ENCODE assay signal across 19 mouse cellular contexts in genomic region chr8:127449066-127449840, GRCm38 (mm10).
A peak's percentile ranks its signal among the peaks of the same experiment; 100 is the strongest.
DNase-seq lines count a peak whose midpoint lies in the region.
"Had no signal": no experiment of that assay in that cellular context is flagged by ENCODE, and none has a peak within 500 bp of the region (broad histone marks: within the 10 kb centered on the region; RNA-seq: fewer than 3 reads in every experiment).

No protein-coding gene starts in this region.

- 77% methylated on average over 6 of the region's 6 CpGs for WGBS in large intestine, adult 2 months

- peak; percentile 2 for DNase-seq in adrenal gland, adult 2 months
- DNase-seq in adrenal gland, adult 8-10 months: no peak
- peak; percentile 18 for DNase-seq in gastrocnemius, postnatal 25 days
- no peak for DNase-seq in gastrocnemius, postnatal 4 days (ENCODE audit: low spot score in 2 of 2)
- DNase-seq in 3T3-L1 (ENCODE audit: low read depth, low spot score): peak; percentile 16
- peak; percentile 31 for DNase-seq in large intestine, adult 2 months (ENCODE audit: low read depth, low spot score)
- DNase-seq in embryo, embryonic 10 days (ENCODE audit: low spot score): no peak
- no peak for DNase-seq in layer of hippocampus, adult 9-11 months
- DNase-seq: adrenal gland, postnatal 10 days; cerebellum, adult 8-10 months; cerebellum, postnatal 25 days; heart, postnatal 14 days; kidney, adult 8-10 months; kidney, postnatal 4 days; liver; lung, adult 18-20 months; lung, postnatal 4 days; right cerebral cortex, postnatal 4 days; thymus, postnatal 14 days had no signal

Comparison
In these comparisons a context has a peak if more than half of its experiments do, and no peak if none do; other contexts are left out.
1. DNase-seq: peak in adrenal gland, adult 2 months (single experiment), gastrocnemius, postnatal 25 days (single experiment), 3T3-L1 (single experiment) and large intestine, adult 2 months (single experiment); none in adrenal gland, adult 8-10 months (single experiment), gastrocnemius, postnatal 4 days (0 of 2), embryo, embryonic 10 days (single experiment) and layer of hippocampus, adult 9-11 months (single experiment).